Mouse (Mus musculus): ENCODE data around the gene Ppm1h. TPM values are rescaled to one million over a fixed set of nuclear protein-coding genes. Genes with fewer than 3 reads are reported as not detected.

Ppm1h gene
- polyA plus RNA-seq, 1 experiment from 2014 or later = 4.9 TPM

- no peak for ATAC-seq (ENCODE audit: insufficient number of reproducible peaks, insufficient read depth, low FRiP score, low read depth)
- no peaks in the 10 kb centered on the region for H3K9me3 ChIP-seq (ENCODE audit: control insufficient read depth, low read length)
- WGBS = 79% methylated on average over 8 of the region's 8 CpGs
- H3K27ac ChIP-seq (replicated peaks in 1 of 2; ENCODE audit: control insufficient read depth in 1 of 2, insufficient read depth in 1 of 2, low read depth in 2 of 2, low read length in 2 of 2) = no peak overlapping the region
- H3K4me1 ChIP-seq (ENCODE audit: control insufficient read depth in 2 of 2, insufficient read depth in 2 of 2, low read length in 2 of 2) = peaks cover 8 to 9% of the 10 kb centered on the region in 2 experiments
- no peaks in the 10 kb centered on the region for H3K36me3 ChIP-seq (ENCODE audit: control insufficient read depth, insufficient read depth, low read length)
- no peaks in the 10 kb centered on the region for H3K27me3 ChIP-seq (ENCODE audit: control insufficient read depth, insufficient read depth, low read length)
- no peak overlapping the region for H3K4me3 ChIP-seq (ENCODE audit: control insufficient read depth in 1 of 2, insufficient read depth in 1 of 2, low read depth in 1 of 2, low read length in 2 of 2)
- no peak overlapping the region for H3K9ac ChIP-seq (ENCODE audit: low read length)
- H3K4me2 ChIP-seq (ENCODE audit: low read length) = no peak overlapping the region
These were observed 237.3 kb downstream of the Ppm1h start for GRCm38 (mm10) chr10:122915905-122916304.

- no peaks in the 10 kb centered on the region for H3K36me3 ChIP-seq (ENCODE audit: control insufficient read depth, insufficient read depth, low read length)
- H3K9me3 ChIP-seq (ENCODE audit: control insufficient read depth, low read length) = no peaks in the 10 kb centered on the region
- 84% methylated on average over 14 of the region's 14 CpGs for WGBS
- 0 out of 4 replicates have a peak overlapping the region, but pooled peaks of 1 of the 2 experiments have one; percentile 6 for H3K27ac ChIP-seq (replicated peaks in 1 of 2; ENCODE audit: control insufficient read depth in 1 of 2, insufficient read depth in 1 of 2, low read depth in 2 of 2, low read length in 2 of 2)
- H3K9ac ChIP-seq (ENCODE audit: low read length) = no peak overlapping the region
- no peak overlapping the region for H3K4me2 ChIP-seq (ENCODE audit: low read length)
- H3K4me3 ChIP-seq (ENCODE audit: control insufficient read depth in 1 of 2, insufficient read depth in 1 of 2, low read depth in 1 of 2, low read length in 2 of 2) = no peak overlapping the region
- no peaks in the 10 kb centered on the region for H3K27me3 ChIP-seq (ENCODE audit: control insufficient read depth, insufficient read depth, low read length)
- H3K4me1 ChIP-seq (ENCODE audit: control insufficient read depth in 2 of 2, insufficient read depth in 2 of 2, low read length in 2 of 2) = peaks cover 5% of the 10 kb centered on the region in 2 experiments
- ATAC-seq (ENCODE audit: insufficient number of reproducible peaks, insufficient read depth, low FRiP score, low read depth) = no peak
These were observed 239.2 kb downstream of the Ppm1h start for GRCm38 (mm10) chr10:122917648-122918324.

DNA sequence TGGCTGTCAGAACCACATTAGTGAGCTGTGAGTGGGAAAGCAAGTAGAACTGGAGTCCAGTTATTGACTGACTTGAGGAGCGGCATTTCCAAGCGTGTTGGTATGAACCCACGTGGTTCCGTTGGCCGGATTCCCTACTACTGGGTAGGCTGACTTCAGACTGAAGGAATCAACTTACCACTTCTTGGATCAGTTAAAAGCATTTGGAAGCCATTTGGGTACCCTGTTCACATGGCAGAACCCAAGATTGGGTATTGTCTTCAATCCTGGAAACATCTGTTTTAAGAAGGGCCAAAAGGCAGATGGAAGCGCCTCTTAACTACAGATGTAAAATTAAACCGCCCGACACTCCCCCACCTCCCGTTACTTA, 239.7 kb downstream of the Ppm1h start:
- peaks cover 0 to 2% of the 10 kb centered on the region in 2 experiments; a peak in 2 of 4 replicates for H3K4me1 ChIP-seq (ENCODE audit: control insufficient read depth in 2 of 2, insufficient read depth in 2 of 2, low read length in 2 of 2)
- H3K9me3 ChIP-seq (ENCODE audit: control insufficient read depth, low read length) = no peaks in the 10 kb centered on the region
- H3K4me3 ChIP-seq (ENCODE audit: control insufficient read depth in 1 of 2, insufficient read depth in 1 of 2, low read depth in 1 of 2, low read length in 2 of 2) = no peak overlapping the region
- no peak overlapping the region for H3K9ac ChIP-seq (ENCODE audit: low read length)
- H3K36me3 ChIP-seq (ENCODE audit: control insufficient read depth, insufficient read depth, low read length) = no peaks in the 10 kb centered on the region
- H3K27ac ChIP-seq (replicated peaks in 1 of 2; ENCODE audit: control insufficient read depth in 1 of 2, insufficient read depth in 1 of 2, low read depth in 2 of 2, low read length in 2 of 2) = 0 out of 4 replicates have a peak overlapping the region, but pooled peaks of 1 of the 2 experiments have one; percentile 6
- H3K4me2 ChIP-seq (ENCODE audit: low read length) = no peak overlapping the region
- 92% methylated on average over 9 of the region's 9 CpGs for WGBS
- ATAC-seq (ENCODE audit: insufficient number of reproducible peaks, insufficient read depth, low FRiP score, low read depth) = no peak
- no peaks in the 10 kb centered on the region for H3K27me3 ChIP-seq (ENCODE audit: control insufficient read depth, insufficient read depth, low read length)

- Histone ChIP-seq H3K9me3 (ENCODE audit: control insufficient read depth, low read length) (no peaks in the 10 kb centered on the region), H3K4me1 (ENCODE audit: control insufficient read depth in 2 of 2, insufficient read depth in 2 of 2, low read length in 2 of 2) (no peaks in the 10 kb centered on the region; a peak in 2 of 4 replicates), H3K9ac (ENCODE audit: low read length) (no peak overlapping the region), H3K4me2 (ENCODE audit: low read length) (no peak overlapping the region), H3K27ac (replicated peaks in 1 of 2; ENCODE audit: control insufficient read depth in 1 of 2, insufficient read depth in 1 of 2, low read depth in 2 of 2, low read length in 2 of 2) (0 out of 4 replicates have a peak overlapping the region, but pooled peaks of 1 of the 2 experiments have one; percentile 6), H3K36me3 (ENCODE audit: control insufficient read depth, insufficient read depth, low read length) (no peaks in the 10 kb centered on the region), H3K4me3 (ENCODE audit: control insufficient read depth in 1 of 2, insufficient read depth in 1 of 2, low read depth in 1 of 2, low read length in 2 of 2) (no peak overlapping the region), H3K27me3 (ENCODE audit: control insufficient read depth, insufficient read depth, low read length) (no peaks in the 10 kb centered on the region)
- 84% methylated on average over 5 of the region's 5 CpGs for WGBS
- ATAC-seq (ENCODE audit: insufficient number of reproducible peaks, insufficient read depth, low FRiP score, low read depth) = no peak
These were observed 240.2 kb downstream of the Ppm1h start for GRCm38 (mm10) chr10:122918754-122919153.

DNA sequence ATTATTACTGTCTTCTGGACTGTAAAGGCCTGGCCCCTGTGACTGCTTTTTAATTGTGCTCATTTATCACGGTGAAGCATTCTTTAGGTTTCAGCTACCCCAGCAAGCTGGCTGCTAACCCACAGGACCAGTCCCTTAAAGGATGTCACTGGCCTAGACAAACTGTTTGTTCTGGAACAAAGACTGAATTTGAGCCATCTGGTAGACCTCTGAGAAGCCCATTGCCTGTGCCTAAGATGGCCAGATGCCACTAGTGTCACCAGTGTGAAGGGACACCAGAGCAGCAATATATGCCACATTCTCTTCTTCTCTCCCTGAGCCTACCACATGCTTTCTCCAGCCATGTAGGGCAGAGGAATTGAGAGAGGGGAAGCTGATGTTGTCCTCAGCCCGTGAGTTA, 240.9 kb downstream of the Ppm1h start:
- no peak overlapping the region for H3K27ac ChIP-seq (replicated peaks in 1 of 2; ENCODE audit: control insufficient read depth in 1 of 2, insufficient read depth in 1 of 2, low read depth in 2 of 2, low read length in 2 of 2)
- no peaks in the 10 kb centered on the region for H3K27me3 ChIP-seq (ENCODE audit: control insufficient read depth, insufficient read depth, low read length)
- WGBS = 88% methylated on average over 2 of the region's 2 CpGs
- H3K9ac ChIP-seq (ENCODE audit: low read length) = no peak overlapping the region
- no peak overlapping the region for H3K4me2 ChIP-seq (ENCODE audit: low read length)
- H3K4me3 ChIP-seq (ENCODE audit: control insufficient read depth in 1 of 2, insufficient read depth in 1 of 2, low read depth in 1 of 2, low read length in 2 of 2) = no peak overlapping the region
- H3K9me3 ChIP-seq (ENCODE audit: control insufficient read depth, low read length) = no peaks in the 10 kb centered on the region
- no peak for ATAC-seq (ENCODE audit: insufficient number of reproducible peaks, insufficient read depth, low FRiP score, low read depth)
- H3K36me3 ChIP-seq (ENCODE audit: control insufficient read depth, insufficient read depth, low read length) = no peaks in the 10 kb centered on the region
- no peaks in the 10 kb centered on the region; a peak in 1 of 4 replicates for H3K4me1 ChIP-seq (ENCODE audit: control insufficient read depth in 2 of 2, insufficient read depth in 2 of 2, low read length in 2 of 2)

GRCm38 (mm10) chr10:122920218-122920795, 241.7 kb downstream of the Ppm1h start:
- H3K27ac ChIP-seq (replicated peaks in 1 of 2; ENCODE audit: control insufficient read depth in 1 of 2, insufficient read depth in 1 of 2, low read depth in 2 of 2, low read length in 2 of 2) = no peak overlapping the region
- no peak overlapping the region for H3K4me3 ChIP-seq (ENCODE audit: control insufficient read depth in 1 of 2, insufficient read depth in 1 of 2, low read depth in 1 of 2, low read length in 2 of 2)
- H3K4me1 ChIP-seq (ENCODE audit: control insufficient read depth in 2 of 2, insufficient read depth in 2 of 2, low read length in 2 of 2) = no peaks in the 10 kb centered on the region; a peak in 1 of 4 replicates
- H3K9ac ChIP-seq (ENCODE audit: low read length) = no peak overlapping the region
- H3K4me2 ChIP-seq (ENCODE audit: low read length) = no peak overlapping the region
- WGBS = 86% methylated on average over 11 of the region's 11 CpGs
- no peaks in the 10 kb centered on the region for H3K36me3 ChIP-seq (ENCODE audit: control insufficient read depth, insufficient read depth, low read length)
- ATAC-seq (ENCODE audit: insufficient number of reproducible peaks, insufficient read depth, low FRiP score, low read depth) = no peak
- H3K9me3 ChIP-seq (ENCODE audit: control insufficient read depth, low read length) = no peaks in the 10 kb centered on the region
- no peaks in the 10 kb centered on the region for H3K27me3 ChIP-seq (ENCODE audit: control insufficient read depth, insufficient read depth, low read length)

GRCm38 (mm10) chr10:122922226-122922625, 243.7 kb downstream of the Ppm1h start:
- H3K9ac ChIP-seq (ENCODE audit: low read length) = no peak overlapping the region

More at GRCm38 (mm10) chr10:122922226-122922625, 243.7 kb downstream of the Ppm1h start:
- Histone ChIP-seq H3K27ac (replicated peaks in 1 of 2; ENCODE audit: control insufficient read depth in 1 of 2, insufficient read depth in 1 of 2, low read depth in 2 of 2, low read length in 2 of 2) (no peak overlapping the region), H3K27me3 (ENCODE audit: control insufficient read depth, insufficient read depth, low read length) (no peaks in the 10 kb centered on the region), H3K4me3 (ENCODE audit: control insufficient read depth in 1 of 2, insufficient read depth in 1 of 2, low read depth in 1 of 2, low read length in 2 of 2) (no peak overlapping the region), H3K4me1 (ENCODE audit: control insufficient read depth in 2 of 2, insufficient read depth in 2 of 2, low read length in 2 of 2) (no peaks in the 10 kb centered on the region; a peak in 1 of 4 replicates), H3K36me3 (ENCODE audit: control insufficient read depth, insufficient read depth, low read length) (no peaks in the 10 kb centered on the region), H3K4me2 (ENCODE audit: low read length) (no peak overlapping the region), H3K9me3 (ENCODE audit: control insufficient read depth, low read length) (no peaks in the 10 kb centered on the region)
- no peak for ATAC-seq (ENCODE audit: insufficient number of reproducible peaks, insufficient read depth, low FRiP score, low read depth)
- WGBS = 33% methylated on average over 7 of the region's 7 CpGs

Measured in heart, embryonic 14.5 days (tissue).